Mouse (Mus musculus): ENCODE results near the gene Tenm4. TPM values are rescaled to one million over a fixed set of nuclear protein-coding genes. Genes with fewer than 3 reads are reported as not detected.

Tenm4 gene
- total and polyA plus RNA-seq, 3 experiments, result 9.2 to 15.2 TPM; not detected in 1

GRCm38 (mm10) chr7:96701097-96701845 is 530.2 kb downstream of the Tenm4 start (continued):
- TF ChIP-seq BHLHE40 (IDR thresholded peaks at IDR 0.05; ENCODE audit: borderline replicate concordance, low read depth, low read length), result peak; percentile 57; the same call in 1 of the 2 replicates
- peak; percentile 76 for TF ChIP-seq MYC (IDR thresholded peaks at IDR 0.05; ENCODE audit: low read depth, low read length)

GRCm38 (mm10) chr7:96703958-96704357 is 532.9 kb downstream of the Tenm4 start:
- H3K4me1 ChIP-seq (ENCODE audit: control insufficient read depth in 1 of 2, insufficient read depth in 2 of 2, low read length in 2 of 2), result peaks cover 36 to 73% of the 10 kb centered on the region in 2 experiments
- peaks cover 0 to 52% of the 10 kb centered on the region in 2 experiments; a peak in 2 of 4 replicates for H3K36me3 ChIP-seq (ENCODE audit: control insufficient read depth in 1 of 2, insufficient read depth in 2 of 2, low read length in 2 of 2)
- peak overlapping the region; percentile 75 for H3K9ac ChIP-seq (ENCODE audit: control insufficient read depth, low read depth, low read length, poor library complexity, severe bottlenecking)
- no peaks in the 10 kb centered on the region; the same call in 1 of the 2 replicates for H3K79me2 ChIP-seq (ENCODE audit: control insufficient read depth, insufficient read depth, low read length, poor library complexity)
- H3K27ac ChIP-seq (ENCODE audit: control insufficient read depth, low read depth, low read length), result peak overlapping the region; percentile 99
- H3K27me3 ChIP-seq (ENCODE audit: control insufficient read depth in 1 of 2, insufficient read depth in 2 of 2, low read length in 2 of 2), result no peaks in the 10 kb centered on the region
- TF ChIP-seq ZC3H11A (IDR thresholded peaks at IDR 0.05; ENCODE audit: low read depth, low read length), result no peak
- TF ChIP-seq POLR2A (IDR thresholded peaks at IDR 0.05; ENCODE audit: control insufficient read depth in 1 of 2, insufficient read depth in 1 of 2, low read depth in 1 of 2, low read length in 2 of 2, poor library complexity in 1 of 2), result peak in 1 of 2 experiments; percentile 54; a peak in 2 of 4 replicates
- TF ChIP-seq MAX (IDR thresholded peaks at IDR 0.05; ENCODE audit: low read length), result no peak
- 0 out of 2 replicates have a peak, but pooled peaks have one; percentile 7 for TF ChIP-seq TBP (IDR thresholded peaks at IDR 0.05; ENCODE audit: low read depth, low read length)
- TF ChIP-seq CHD1 (IDR thresholded peaks at IDR 0.05; ENCODE audit: low read depth, low read length), result 0 out of 2 replicates have a peak, but pooled peaks have one; percentile 15
- TF ChIP-seq RCOR1 (IDR thresholded peaks at IDR 0.05; ENCODE audit: low read depth, low read length), result no peak
- peak; percentile 37; the same call in 1 of the 2 replicates for TF ChIP-seq SIN3A (IDR thresholded peaks at IDR 0.05; ENCODE audit: low read length)
- peak overlapping the region; percentile 55 to 59 for H3K4me3 ChIP-seq (ENCODE audit: control insufficient read depth in 1 of 2, insufficient read depth in 1 of 2, low read depth in 2 of 2, low read length in 2 of 2)
- H3K9me3 ChIP-seq (replicated peaks; ENCODE audit: insufficient read depth, low read length), result no peaks in the 10 kb centered on the region
- DNase-seq (ENCODE audit: low read depth, low spot score), result peak; percentile 80

GRCm38 (mm10) chr7:96705307-96706129 is 534.5 kb downstream of the Tenm4 start:
- H3K27ac ChIP-seq (ENCODE audit: control insufficient read depth, low read depth, low read length), result peak overlapping the region; percentile 99
- TF ChIP-seq ZC3H11A (IDR thresholded peaks at IDR 0.05; ENCODE audit: low read depth, low read length) (no peak), JUND (IDR thresholded peaks at IDR 0.05; ENCODE audit: low read depth, low read length) (peak; percentile 88), RCOR1 (IDR thresholded peaks at IDR 0.05; ENCODE audit: low read depth, low read length) (peak; percentile 88), POLR2A (IDR thresholded peaks at IDR 0.05; ENCODE audit: control insufficient read depth in 1 of 2, insufficient read depth in 1 of 2, low read depth in 1 of 2, low read length in 2 of 2, poor library complexity in 1 of 2) (peak in 1 of 2 experiments; percentile 73; a peak in 2 of 4 replicates), CHD2 (IDR thresholded peaks at IDR 0.05; ENCODE audit: low read length) (no peak), SIN3A (IDR thresholded peaks at IDR 0.05; ENCODE audit: low read length) (peak; percentile 95), NRF1 (IDR thresholded peaks at IDR 0.05; ENCODE audit: insufficient read depth, low read depth, low read length, poor library complexity, severe bottlenecking) (no peak), ETS1 (IDR thresholded peaks at IDR 0.05; ENCODE audit: low read depth, low read length) (peak; percentile 93), POLR2AphosphoS2 (IDR thresholded peaks at IDR 0.05; ENCODE audit: low read length) (peak; percentile 84), USF2 (IDR thresholded peaks at IDR 0.05; ENCODE audit: borderline replicate concordance in 1 of 2, insufficient read depth in 1 of 2, low read depth in 1 of 2, low read length in 2 of 2) (no peak), RAD21 (IDR thresholded peaks at IDR 0.05; ENCODE audit: low read depth, low read length) (no peak), MAFK (IDR thresholded peaks at IDR 0.05; ENCODE audit: borderline replicate concordance, low read depth, low read length) (0 out of 2 replicates have a peak, but pooled peaks have one; percentile 58), MAX (IDR thresholded peaks at IDR 0.05; ENCODE audit: low read length) (peak; percentile 93), HCFC1 (IDR thresholded peaks at IDR 0.05; ENCODE audit: low read depth, low read length) (peak; percentile 63; the same call in 1 of the 2 replicates), TAL1 (IDR thresholded peaks at IDR 0.05; ENCODE audit: low read length) (peak; percentile 90), GABPA (IDR thresholded peaks at IDR 0.05; ENCODE audit: low read depth, low read length) (no peak), MAZ (IDR thresholded peaks at IDR 0.05; ENCODE audit: low read depth, low read length) (no peak; the same call in 1 of the 2 replicates), ZKSCAN1 (IDR thresholded peaks at IDR 0.05; ENCODE audit: low read depth, low read length) (no peak), MEF2A (IDR thresholded peaks at IDR 0.05; ENCODE audit: extremely low read depth, insufficient replicate concordance, low read depth, low read length, poor library complexity, severe bottlenecking) (no peak; the same call in 1 of the 2 replicates)

More at GRCm38 (mm10) chr7:96705307-96706129, 534.5 kb downstream of the Tenm4 start:
- Histone ChIP-seq H3K4me1 (ENCODE audit: control insufficient read depth in 1 of 2, insufficient read depth in 2 of 2, low read length in 2 of 2) (peaks cover 36 to 83% of the 10 kb centered on the region in 2 experiments), H3K9me3 (replicated peaks; ENCODE audit: insufficient read depth, low read length) (no peaks in the 10 kb centered on the region), H3K79me2 (ENCODE audit: control insufficient read depth, insufficient read depth, low read length, poor library complexity) (no peaks in the 10 kb centered on the region; the same call in 1 of the 2 replicates), H3K27me3 (ENCODE audit: control insufficient read depth in 1 of 2, insufficient read depth in 2 of 2, low read length in 2 of 2) (no peaks in the 10 kb centered on the region), H3K9ac (ENCODE audit: control insufficient read depth, low read depth, low read length, poor library complexity, severe bottlenecking) (peak overlapping the region; percentile 75), H3K36me3 (ENCODE audit: control insufficient read depth in 1 of 2, insufficient read depth in 2 of 2, low read length in 2 of 2) (peaks cover 0 to 60% of the 10 kb centered on the region in 2 experiments; a peak in 2 of 4 replicates), H3K4me3 (ENCODE audit: control insufficient read depth in 1 of 2, insufficient read depth in 1 of 2, low read depth in 2 of 2, low read length in 2 of 2) (peak overlapping the region; percentile 55 to 59)
- DNase-seq (ENCODE audit: low read depth, low spot score), result peak; percentile 93
